Mouse (Mus musculus) bone marrow, adult 2 months (tissue): ENCODE results near the gene Abhd6.

ENCODE experiments used
- CTCF ChIP-seq: fragments of 200-500 bp; IDR thresholded peaks from 2 replicates; pipeline ENCODE4 v1.5.1; 2011; ENCODE audit warnings: low read length, control low read depth; ENCODE audit not compliant: control insufficient read depth, insufficient read depth
- POLR2A ChIP-seq: fragments of 200-500 bp; IDR thresholded peaks from 2 replicates; pipeline ENCODE4 v1.6.1; 2011; ENCODE audit warnings: low read depth, mild to moderate bottlenecking, control low read depth, low read length, borderline replicate concordance; ENCODE audit not compliant: control insufficient read depth

DNA sequence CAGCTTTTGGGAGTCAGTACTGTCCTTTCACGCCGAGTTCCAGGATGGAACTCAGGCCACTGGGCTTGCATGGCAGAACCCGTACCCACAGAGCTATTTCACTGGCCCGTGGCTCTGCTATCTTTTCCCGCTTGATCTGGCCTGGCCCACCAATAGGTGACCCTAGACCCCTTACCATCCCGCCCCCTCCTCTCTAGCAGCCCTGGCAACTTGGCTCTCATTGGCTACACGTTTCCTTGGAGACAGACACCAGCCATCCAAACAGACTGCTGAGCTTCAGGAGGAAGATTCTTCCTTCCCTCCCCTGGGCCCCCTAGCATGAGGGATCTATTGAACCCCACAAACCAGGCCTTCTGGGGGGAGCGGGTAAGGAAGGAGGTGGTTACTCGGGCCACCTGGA lies 45.7 kb upstream of the Abhd6 start, which contains the start of gene Gm45521:
- TF ChIP-seq CTCF (no peak), POLR2A (no peak)
